Mouse (Mus musculus): Measurements from ENCODE around the gene Spag7. TPM values are rescaled to one million over a fixed set of nuclear protein-coding genes. Genes with fewer than 3 reads are reported as not detected.

The Spag7 gene
- polyA plus RNA-seq, 1 experiment from 2014 or later: 176 TPM

DNA sequence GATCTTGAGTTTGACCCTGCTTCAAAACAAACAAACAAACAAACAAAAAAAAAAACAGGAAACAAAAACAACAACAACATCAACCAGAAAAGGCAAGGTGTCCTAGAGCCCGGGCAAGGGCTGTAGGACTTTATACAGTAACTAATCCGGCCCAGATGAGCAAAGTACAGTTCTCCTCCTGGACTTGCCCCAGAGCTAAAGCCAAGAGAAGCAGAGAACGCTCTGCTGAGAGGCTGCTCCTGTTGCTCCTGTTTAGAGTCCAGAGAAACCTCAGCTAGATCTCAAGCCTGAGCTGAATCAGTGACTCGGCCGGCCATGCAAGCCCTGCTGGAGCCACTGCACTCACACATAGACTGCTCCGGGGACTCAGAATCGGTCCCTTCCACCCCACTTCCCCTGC is 39.1 kb downstream of the Spag7 start:
- no peak overlapping the region for H3K27ac ChIP-seq
- no peaks in the 10 kb centered on the region for H3K79me2 ChIP-seq (ENCODE audit: inconsistent target)
- H3K36me3 ChIP-seq (ENCODE audit: inconsistent target): no peaks in the 10 kb centered on the region
- WGBS (ENCODE audit: missing documents): 61% methylated on average over 7 of the region's 7 CpGs
- H3K4me3 ChIP-seq (ENCODE audit: inconsistent target): no peak overlapping the region

GRCm38 (mm10) chr11:70629557-70629956 is 39.7 kb downstream of the Spag7 start:
- H3K79me2 ChIP-seq (ENCODE audit: inconsistent target): no peaks in the 10 kb centered on the region
- WGBS (ENCODE audit: missing documents): 62% methylated on average over 5 of the region's 5 CpGs
- H3K4me3 ChIP-seq (ENCODE audit: inconsistent target): no peak overlapping the region

DNA sequence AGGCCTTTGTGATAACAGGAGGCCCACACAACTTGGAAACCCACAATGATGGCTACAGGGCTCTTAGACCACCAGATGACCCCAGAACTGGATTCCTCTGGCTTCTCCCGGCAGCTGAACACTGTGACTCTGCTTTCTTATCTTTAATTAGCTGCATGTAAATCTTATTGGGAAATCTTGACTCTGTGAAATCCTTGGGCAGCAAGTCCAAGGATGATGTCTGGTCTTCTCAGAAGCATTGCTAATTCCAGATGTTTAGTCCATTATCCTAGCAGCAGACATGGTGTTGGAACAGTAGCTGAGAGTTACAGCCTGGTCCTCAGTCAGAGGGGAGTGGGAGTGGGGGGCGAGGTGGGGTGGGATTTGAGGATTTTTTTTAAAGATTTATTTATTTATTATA is 40.8 kb downstream of the Spag7 start:
- 67% methylated on average over 2 of the region's 2 CpGs for WGBS (ENCODE audit: missing documents)
- Histone ChIP-seq H3K4me3 (ENCODE audit: inconsistent target) (no peak overlapping the region), H3K79me2 (ENCODE audit: inconsistent target) (no peaks in the 10 kb centered on the region), H3K27ac (no peak overlapping the region), H3K36me3 (ENCODE audit: inconsistent target) (no peaks in the 10 kb centered on the region)

More at GRCm38 (mm10) chr11:70629557-70629956, 39.7 kb downstream of the Spag7 start:
- Histone ChIP-seq H3K27ac (no peak overlapping the region), H3K36me3 (ENCODE audit: inconsistent target) (no peaks in the 10 kb centered on the region)

GRCm38 (mm10) chr11:70626877-70627276 is 42.3 kb downstream of the Spag7 start:
- 96% methylated on average over 3 of the region's 4 CpGs for WGBS (ENCODE audit: missing documents)

GRCm38 (mm10) chr11:70625473-70625872 is 43.7 kb downstream of the Spag7 start:
- Histone ChIP-seq H3K79me2 (ENCODE audit: inconsistent target) (no peaks in the 10 kb centered on the region), H3K4me3 (ENCODE audit: inconsistent target) (no peak overlapping the region), H3K27ac (no peak overlapping the region), H3K36me3 (ENCODE audit: inconsistent target) (no peaks in the 10 kb centered on the region)
- 55% methylated on average over 3 of the region's 4 CpGs for WGBS (ENCODE audit: missing documents)

More at GRCm38 (mm10) chr11:70626877-70627276, 42.3 kb downstream of the Spag7 start:
- Histone ChIP-seq H3K4me3 (ENCODE audit: inconsistent target) (no peak overlapping the region), H3K27ac (no peak overlapping the region), H3K79me2 (ENCODE audit: inconsistent target) (no peaks in the 10 kb centered on the region), H3K36me3 (ENCODE audit: inconsistent target) (no peaks in the 10 kb centered on the region)

DNA sequence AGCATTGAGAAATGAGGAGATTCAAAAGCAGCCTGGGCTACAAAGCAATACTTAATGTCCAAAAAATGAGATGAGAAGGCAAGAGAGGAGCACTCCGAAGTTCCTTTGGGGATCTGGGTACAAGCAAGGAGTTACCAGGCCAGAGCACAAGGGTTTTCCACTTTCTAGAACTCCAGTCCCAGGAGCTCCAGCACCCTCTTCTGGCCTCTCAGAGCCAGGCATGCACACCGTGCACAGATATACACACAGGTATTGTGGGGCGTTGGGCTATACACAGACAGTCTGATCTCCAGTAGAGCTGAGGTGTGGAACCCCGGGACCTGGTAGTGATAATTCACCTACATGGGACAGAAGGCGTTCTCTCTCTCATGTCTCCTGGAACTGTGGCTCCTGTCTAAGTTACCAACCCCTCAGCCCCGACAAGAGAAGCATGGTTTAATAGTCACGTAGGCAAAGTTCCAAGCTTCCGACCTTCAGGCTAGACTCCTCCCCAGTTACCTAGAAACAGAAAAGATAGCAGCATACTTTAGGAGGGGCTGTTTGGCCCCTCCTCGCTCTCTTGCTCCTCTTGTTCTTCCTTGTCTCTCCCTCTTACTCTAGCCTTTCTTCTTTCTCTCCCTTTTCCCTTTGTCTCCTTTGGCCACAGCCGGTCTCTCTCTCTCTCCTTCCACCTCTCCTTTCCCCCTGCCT is 46.0 kb downstream of the Spag7 start:
- WGBS (ENCODE audit: missing documents): 91% methylated on average over 9 of the region's 10 CpGs
- no peaks in the 10 kb centered on the region for H3K79me2 ChIP-seq (ENCODE audit: inconsistent target)
- no peaks in the 10 kb centered on the region for H3K36me3 ChIP-seq (ENCODE audit: inconsistent target)
- H3K4me3 ChIP-seq (ENCODE audit: inconsistent target): no peak overlapping the region
- H3K27ac ChIP-seq: no peak overlapping the region

- Histone ChIP-seq H3K79me2 (ENCODE audit: inconsistent target) (no peaks in the 10 kb centered on the region), H3K36me3 (ENCODE audit: inconsistent target) (no peaks in the 10 kb centered on the region), H3K27ac (no peak overlapping the region), H3K4me3 (ENCODE audit: inconsistent target) (no peak overlapping the region)
- 93% methylated on average over 7 of the region's 7 CpGs for WGBS (ENCODE audit: missing documents)
Observed at GRCm38 (mm10) chr11:70621972-70622814, 47.0 kb downstream of the Spag7 start.

DNA sequence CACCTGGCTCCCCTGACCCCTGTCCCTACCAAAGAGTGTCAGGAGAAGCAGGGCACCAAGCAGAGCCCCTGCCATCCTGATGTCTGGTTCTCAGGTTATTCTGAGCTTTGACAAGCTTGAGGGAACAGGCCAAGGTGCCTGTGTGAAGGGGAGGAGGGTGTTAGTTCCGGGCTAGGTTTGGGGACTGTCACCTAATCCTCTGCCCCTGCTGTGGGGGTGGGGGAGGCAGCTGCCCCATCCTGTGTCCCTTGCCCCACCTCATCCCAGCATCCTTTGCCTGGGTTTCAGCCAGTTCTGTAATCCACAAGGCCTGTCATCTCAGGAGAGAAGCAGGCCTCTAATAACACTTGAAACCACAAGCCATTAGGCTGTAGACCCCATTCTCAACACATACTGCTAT is 50.1 kb downstream of the Spag7 start, which contains the start of gene Chrne:
Gene Chrne (minus strand): TSS at position 116 of the 400 bp plus-strand sequence.
- 67% methylated on average over 1 of the region's 1 CpGs for WGBS (ENCODE audit: missing documents)
- H3K36me3 ChIP-seq (ENCODE audit: inconsistent target): no peaks in the 10 kb centered on the region

GRCm38 (mm10) chr11:70615516-70616093 is 53.6 kb downstream of the Spag7 start, which contains the start of gene 4930544D05Rik:
Gene 4930544D05Rik (plus strand): TSS chr11:70615848.
- peak within 1 kb of the TSS; percentile 32 for H3K27ac ChIP-seq
- 20% methylated on average over 21 of the region's 21 CpGs for WGBS (ENCODE audit: missing documents)
- H3K36me3 ChIP-seq (ENCODE audit: inconsistent target): peaks cover 19% of the 10 kb centered on the region; the same call in 1 of the 2 replicates
- no peaks in the 10 kb centered on the region for H3K79me2 ChIP-seq (ENCODE audit: inconsistent target)
- H3K4me3 ChIP-seq (ENCODE audit: inconsistent target): peak within 1 kb of the TSS; percentile 38

More for the DNA sequence above, 50.1 kb downstream of the Spag7 start, which contains the start of gene Chrne:
- H3K4me3 ChIP-seq (ENCODE audit: inconsistent target): no peak within 1 kb of the TSS
- no peaks in the 10 kb centered on the region for H3K79me2 ChIP-seq (ENCODE audit: inconsistent target)
- no peak within 1 kb of the TSS for H3K27ac ChIP-seq

DNA sequence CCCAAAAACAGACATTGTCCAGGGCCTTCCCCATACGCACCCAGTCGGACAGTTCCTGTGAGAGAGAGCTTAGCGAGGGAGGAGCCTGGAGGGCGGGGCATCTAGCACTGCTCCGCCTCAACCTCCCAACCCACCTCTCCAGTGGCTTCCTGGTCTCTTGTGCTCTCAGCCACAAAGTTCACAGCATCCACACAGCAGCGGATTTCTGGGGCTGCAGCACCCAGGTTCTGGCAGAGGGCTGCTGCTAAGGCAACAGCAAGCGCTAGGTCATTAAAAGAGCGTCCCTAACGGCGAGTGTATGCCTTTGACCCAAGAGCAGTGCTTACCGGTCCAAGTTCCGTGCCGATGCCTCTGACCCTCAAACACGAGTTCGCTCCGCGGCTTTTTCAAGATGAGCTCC is 54.1 kb downstream of the Spag7 start:
- Histone ChIP-seq H3K79me2 (ENCODE audit: inconsistent target) (no peaks in the 10 kb centered on the region), H3K36me3 (ENCODE audit: inconsistent target) (peaks cover 23% of the 10 kb centered on the region; the same call in 1 of the 2 replicates), H3K27ac (peak overlapping the region; percentile 32), H3K4me3 (ENCODE audit: inconsistent target) (peak overlapping the region; percentile 38)
- 3% methylated on average over 16 of the region's 17 CpGs for WGBS (ENCODE audit: missing documents)

Other genes with a start within 250 kb of the Spag7 start
- gene Arrb2, start 236.8 kb downstream of the Spag7 start, polyA plus RNA-seq (2018): 230 to 319 TPM (median 312 TPM) in 3 replicates
- 29.8 to 44.9 TPM (median 39.4 TPM) in 3 replicates for gene Med11, start 217.5 kb downstream of the Spag7 start, polyA plus RNA-seq (2018)
- 2.4 to 5.2 TPM (median 4.4 TPM) in 3 replicates for gene Zmynd15, start 210.0 kb downstream of the Spag7 start, polyA plus RNA-seq (2018)
- 84.4 to 133 TPM (median 111 TPM) in 3 replicates for gene Cxcl16, start 209.4 kb downstream of the Spag7 start, polyA plus RNA-seq (2018)
- gene Tm4sf5, start 164.2 kb downstream of the Spag7 start, polyA plus RNA-seq (2018): 2.7 to 4.1 TPM in 2 of 3 replicates, not detected in the other
- not detected in 3 replicates for gene Vmo1, start 154.8 kb downstream of the Spag7 start, polyA plus RNA-seq (2018)
- gene Gltpd2, start 150.2 kb downstream of the Spag7 start, polyA plus RNA-seq (2018): not detected in 3 replicates
- gene Psmb6, start 144.0 kb downstream of the Spag7 start, polyA plus RNA-seq (2018): 305 to 399 TPM (median 395 TPM) in 3 replicates
- not detected in 3 replicates for gene Gm40193, start 136.5 kb downstream of the Spag7 start, polyA plus RNA-seq (2018)
- gene Pld2, start 129.4 kb downstream of the Spag7 start, polyA plus RNA-seq (2018): 19.1 to 36.3 TPM (median 25.0 TPM) in 3 replicates
- gene Mink1, start 106.5 kb downstream of the Spag7 start, polyA plus RNA-seq (2018): 23.4 to 63.5 TPM (median 51.1 TPM) in 3 replicates
- not detected in 3 replicates for gene 4930544D05Rik, start 53.6 kb downstream of the Spag7 start, polyA plus RNA-seq (2018)
- gene Chrne, start 50.2 kb downstream of the Spag7 start, polyA plus RNA-seq (2018): not detected in 3 replicates
- 0.09 to 2.0 TPM (median 0.28 TPM) in 3 replicates for gene Gp1ba, start 30.3 kb downstream of the Spag7 start, polyA plus RNA-seq (2018)
- 11.6 to 41.2 TPM (median 23.9 TPM) in 3 replicates for gene Rnf167, start 22.2 kb downstream of the Spag7 start, polyA plus RNA-seq (2018)
- 53.0 to 112 TPM (median 103 TPM) in 3 replicates for gene Slc25a11, start 21.9 kb downstream of the Spag7 start, polyA plus RNA-seq (2018)
- 1,563 to 2,873 TPM (median 2,872 TPM) in 3 replicates for gene Pfn1, start 14.8 kb downstream of the Spag7 start, polyA plus RNA-seq (2018)
- gene Eno3, start 12.2 kb downstream of the Spag7 start, polyA plus RNA-seq (2018): 3.0 to 5.4 TPM (median 4.8 TPM) in 3 replicates
- gene Camta2, start 18.7 kb upstream of the Spag7 start, polyA plus RNA-seq (2018): 35.3 to 53.1 TPM (median 41.4 TPM) in 3 replicates
- 0.32 to 0.85 TPM (median 0.36 TPM) in 3 replicates for gene Inca1, start 30.7 kb upstream of the Spag7 start, polyA plus RNA-seq (2018)
- gene Kif1c, start 31.1 kb upstream of the Spag7 start, polyA plus RNA-seq (2018): 60.6 to 75.9 TPM (median 62.3 TPM) in 3 replicates
- gene Zfp3, start 94.8 kb upstream of the Spag7 start, polyA plus RNA-seq (2018): 3.6 to 4.3 TPM (median 3.6 TPM) in 3 replicates
- gene Scimp, start 143.2 kb upstream of the Spag7 start, polyA plus RNA-seq (2018): 1.2 to 5.3 TPM (median 2.4 TPM) in 3 replicates
- 27.9 to 38.0 TPM (median 32.0 TPM) in 3 replicates for gene Rabep1, start 175.4 kb upstream of the Spag7 start, polyA plus RNA-seq (2018)

Measured in macrophage (primary cell).